Mouse (Mus musculus) CH12.LX (cell line): ENCODE results near the gene Creb3. TPM values are rescaled to one million over a fixed set of nuclear protein-coding genes. Genes with fewer than 3 reads are reported as not detected.

ENCODE experiments used
- DNase-seq: peaks from one replicate; pipeline ENCODE4 v3.0.0-alpha.2; 2013; ENCODE audit errors: extremely low read depth
- H3K27ac ChIP-seq: 2 replicates; pipeline ENCODE4 v1.5.1; 2012; ENCODE audit warnings: low read depth, mild to moderate bottlenecking, control low read depth, moderate library complexity; ENCODE audit not compliant: insufficient read depth
- H3K27me3 ChIP-seq: replicated peaks from 2 replicates; pipeline ENCODE3; 2012; ENCODE audit warnings: inconsistent platforms
- H3K36me3 ChIP-seq, 2 experiments: replicated peaks in 1 of 2; 2 replicates each; pipeline versions ENCODE3 to v1.6.1; 2012; ENCODE audit warnings: inconsistent platforms in 1 of 2, low read length in 1 of 2, mild to moderate bottlenecking in 1 of 2, mixed read lengths in 1 of 2, moderate library complexity in 1 of 2; ENCODE audit not compliant: control insufficient read depth in 1 of 2, insufficient read depth in 1 of 2
- H3K4me1 ChIP-seq, 2 experiments: 2 replicates each; pipeline ENCODE4 v1.6.1; 2012; ENCODE audit warnings: inconsistent platforms in 1 of 2, moderate library complexity in 1 of 2; ENCODE audit not compliant: insufficient read depth in 2 of 2, control insufficient read depth in 1 of 2
- H3K4me2 ChIP-seq: 2 replicates; pipeline ENCODE4 v1.6.1; 2012; ENCODE audit warnings: low read depth, mild to moderate bottlenecking, control low read depth; ENCODE audit not compliant: poor library complexity, insufficient read depth, severe bottlenecking
- H3K4me3 ChIP-seq, 3 experiments: fragments of 150-350 bp in 1 of 3; sonication (generic) in 1 of 3; replicated peaks in 1 of 3; 2 replicates each; pipeline versions ENCODE3 to v1.5.1; 2011 to 2012; ENCODE audit warnings: low read depth in 2 of 3, low read length in 2 of 3, mild to moderate bottlenecking in 2 of 3, moderate library complexity in 2 of 3, control low read depth in 1 of 3, improper control_type of control experiment in 1 of 3, inconsistent platforms in 1 of 3, mixed read lengths in 1 of 3; ENCODE audit not compliant: poor library complexity in 1 of 3
- H3K79me2 ChIP-seq: replicated peaks from 2 replicates; pipeline ENCODE4 v1.6.1; 2012; ENCODE audit warnings: mild to moderate bottlenecking, moderate library complexity; ENCODE audit not compliant: control insufficient read depth, poor library complexity, insufficient read depth, severe bottlenecking; ENCODE audit errors: extremely low read depth
- H3K9ac ChIP-seq: 2 replicates; pipeline ENCODE4 v1.6.1; 2012; ENCODE audit warnings: low read depth, mild to moderate bottlenecking, control low read depth, moderate library complexity; ENCODE audit not compliant: insufficient read depth
- H3K9me3 ChIP-seq: replicated peaks from 2 replicates; pipeline ENCODE3; 2012; ENCODE audit warnings: low read length, inconsistent platforms, mixed read lengths
- BHLHE40 ChIP-seq: IDR thresholded peaks from 2 replicates; pipeline ENCODE4 v1.6.1; 2011; ENCODE audit warnings: mild to moderate bottlenecking, low read depth, low read length, improper control_type of control experiment
- CHD1 ChIP-seq: IDR thresholded peaks from 2 replicates; pipeline ENCODE4 v1.6.1; 2012; ENCODE audit warnings: low read depth, low read length, improper control_type of control experiment, inconsistent platforms
- E2F4 ChIP-seq: IDR thresholded peaks from 2 replicates; pipeline ENCODE4 v1.6.1; 2011; ENCODE audit warnings: low read depth, low read length, improper control_type of control experiment; ENCODE audit not compliant: insufficient replicate concordance
- ELF1 ChIP-seq: IDR thresholded peaks from 2 replicates; pipeline ENCODE4 v1.6.1; 2014; ENCODE audit warnings: low read depth, mild to moderate bottlenecking, inconsistent platforms, low read length, improper control_type of control experiment
- ETS1 ChIP-seq: conservative IDR thresholded peaks from 2 replicates; pipeline ENCODE4 v1.6.1; 2012; ENCODE audit warnings: low read depth, mild to moderate bottlenecking, inconsistent platforms, low read length, improper control_type of control experiment, moderate library complexity
- GABPA ChIP-seq: IDR thresholded peaks from 2 replicates; pipeline ENCODE4 v1.6.1; 2012; ENCODE audit warnings: low read depth, low read length, improper control_type of control experiment, inconsistent platforms; ENCODE audit not compliant: insufficient replicate concordance
- IRF4 ChIP-seq: IDR thresholded peaks from 2 replicates; pipeline ENCODE4 v1.6.1; 2014; ENCODE audit warnings: low read depth, mild to moderate bottlenecking, inconsistent platforms, low read length, improper control_type of control experiment
- KAT2A ChIP-seq: IDR thresholded peaks from 2 replicates; pipeline ENCODE4 v1.6.1; 2012; ENCODE audit warnings: low read length, improper control_type of control experiment, inconsistent platforms; ENCODE audit not compliant: insufficient replicate concordance
- MAX ChIP-seq: IDR thresholded peaks from 2 replicates; pipeline ENCODE4 v1.6.1; 2011; ENCODE audit warnings: low read length, improper control_type of control experiment
- MAZ ChIP-seq: IDR thresholded peaks from 2 replicates; pipeline ENCODE4 v1.6.1; 2012; ENCODE audit warnings: low read depth, mild to moderate bottlenecking, inconsistent platforms, low read length, improper control_type of control experiment, moderate library complexity
- MXI1 ChIP-seq: IDR thresholded peaks from 2 replicates; pipeline ENCODE4 v1.6.1; 2011; ENCODE audit warnings: mild to moderate bottlenecking, low read depth, low read length, improper control_type of control experiment
- NRF1 ChIP-seq: IDR thresholded peaks from 2 replicates; pipeline ENCODE4 v1.6.1; 2014; ENCODE audit warnings: low read depth, mild to moderate bottlenecking, inconsistent platforms, low read length, improper control_type of control experiment, moderate library complexity
- PAX5 ChIP-seq: IDR thresholded peaks from 2 replicates; pipeline ENCODE4 v1.6.1; 2012; ENCODE audit warnings: low read length, inconsistent platforms, mixed read lengths
- POLR2A ChIP-seq: IDR thresholded peaks from 2 replicates; pipeline ENCODE4 v1.6.1; 2011; ENCODE audit warnings: low read depth, mild to moderate bottlenecking, improper control_type of control experiment, low read length
- POLR2AphosphoS2 ChIP-seq: IDR thresholded peaks from 2 replicates; pipeline ENCODE4 v1.6.1; 2011; ENCODE audit warnings: low read depth, low read length, improper control_type of control experiment
- SIN3A ChIP-seq: IDR thresholded peaks from 2 replicates; pipeline ENCODE4 v1.6.1; 2012; ENCODE audit warnings: low read length, improper control_type of control experiment, inconsistent platforms
- SMC3 ChIP-seq: IDR thresholded peaks from 2 replicates; pipeline ENCODE4 v1.6.1; 2011; ENCODE audit warnings: low read depth, low read length, improper control_type of control experiment
- TBP ChIP-seq: conservative IDR thresholded peaks from 2 replicates; pipeline ENCODE4 v1.6.1; 2011; ENCODE audit warnings: low read depth, low read length, improper control_type of control experiment
- TCF12 ChIP-seq: IDR thresholded peaks from 2 replicates; pipeline ENCODE4 v1.6.1; 2014; ENCODE audit warnings: low read depth, mild to moderate bottlenecking, inconsistent platforms, low read length, improper control_type of control experiment
- UBTF ChIP-seq: IDR thresholded peaks from 2 replicates; pipeline ENCODE4 v1.6.1; 2012; ENCODE audit warnings: low read depth, mild to moderate bottlenecking, inconsistent platforms, low read length, improper control_type of control experiment, moderate library complexity
- USF1 ChIP-seq: IDR thresholded peaks from 2 replicates; pipeline ENCODE4 v1.6.1; 2014; ENCODE audit warnings: low read depth, mild to moderate bottlenecking, inconsistent platforms, low read length, improper control_type of control experiment
- USF2 ChIP-seq: conservative IDR thresholded peaks from 2 replicates; pipeline ENCODE4 v1.6.1; 2011; ENCODE audit warnings: low read depth, low read length, improper control_type of control experiment
- ZC3H11A ChIP-seq: IDR thresholded peaks from 2 replicates; pipeline ENCODE4 v1.6.1; 2012; ENCODE audit warnings: low read depth, mild to moderate bottlenecking, inconsistent platforms, low read length, improper control_type of control experiment
- ZNF384 ChIP-seq: IDR thresholded peaks from 2 replicates; pipeline ENCODE4 v1.6.1; 2012; ENCODE audit warnings: low read depth, low read length, improper control_type of control experiment, inconsistent platforms
- dilution Hi-C: fragments of 300-500 bp; cut with MboI; formaldehyde crosslinking; loops from 2 replicates; pipeline ENCODE4 v1.14.3; 2020; ENCODE audit warnings: low sequenced_read_pairs; ENCODE audit not compliant: extremely low pct_unique_long_range_greater_than_20kb, extremely low pct_ligation_motif_present
- in situ Hi-C: fragments of 300-500 bp; cut with MboI; formaldehyde crosslinking; loops from 3 replicates; pipeline ENCODE4 v1.14.3; 2019; ENCODE audit warnings: low sequenced_read_pairs, low pct_ligation_motif_present, low pct_unique_long_range_greater_than_20kb, mixed read lengths
- polyA plus RNA-seq: library from polyadenylated mRNA; unstranded; fragments of >175 nt; gene quantifications from 2 replicates; pipeline ENCODE4 v1.2.1, GENCODE M21; 2012; ENCODE audit warnings: low read depth; ENCODE audit not compliant: insufficient read length
- total RNA-seq, 2 experiments: library from RNA; depleted of rRNA; stranded (reverse); fragments of 300-350 nt in 1 of 2; fragments of >200 nt in 1 of 2; gene quantifications; 2 replicates each; pipeline ENCODE4 v1.2.3; 2012 to 2014

Creb3 gene
- total and polyA plus RNA-seq, 3 experiments, result 26.1 to 33.1 (median 32.9) TPM

DNA sequence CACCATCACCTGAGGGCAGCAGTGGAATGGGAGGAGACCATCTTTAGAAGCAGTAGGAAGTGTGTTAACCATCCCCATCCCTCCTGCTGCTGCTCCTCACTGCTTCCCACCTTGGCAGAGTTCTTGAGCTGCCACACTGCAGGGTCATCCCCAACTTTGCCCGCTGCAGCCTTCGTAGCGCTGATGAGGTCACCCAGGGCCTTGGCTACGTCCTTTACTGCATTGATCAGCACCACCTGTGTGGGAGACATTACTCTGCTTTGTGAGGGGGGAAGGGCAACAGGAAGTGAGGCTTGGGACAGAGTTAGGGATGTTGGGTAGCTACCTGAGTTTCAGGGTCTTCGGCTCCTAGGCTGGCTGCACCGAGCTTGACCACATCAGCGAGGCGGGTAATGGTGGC lies 26.5 kb upstream of the Creb3 start:
- TF ChIP-seq MAZ (no peak), USF1 (no peak), NRF1 (no peak), ELF1 (no peak), KAT2A (no peak), CHD1 (no peak), BHLHE40 (no peak), MXI1 (no peak), ZNF384 (no peak), USF2 (no peak), ETS1 (no peak), TCF12 (no peak), TBP (no peak), SIN3A (no peak), POLR2AphosphoS2 (no peak), MAX (no peak), UBTF (no peak)
- in situ Hi-C loops (no loop called here), dilution Hi-C loops (no loop called here)
- Histone ChIP-seq H3K9me3 (no peaks in the 10 kb centered on the region), H3K4me1 (no peaks in the 10 kb centered on the region), H3K4me3 (no peak overlapping the region), H3K79me2 (no peaks in the 10 kb centered on the region), H3K36me3 (peaks cover 93 to 98% of the 10 kb centered on the region in 2 experiments), H3K27me3 (no peaks in the 10 kb centered on the region), H3K9ac (no peak overlapping the region), H3K4me2 (no peak overlapping the region), H3K27ac (no peak overlapping the region)
- DNase-seq, result no peak

DNA sequence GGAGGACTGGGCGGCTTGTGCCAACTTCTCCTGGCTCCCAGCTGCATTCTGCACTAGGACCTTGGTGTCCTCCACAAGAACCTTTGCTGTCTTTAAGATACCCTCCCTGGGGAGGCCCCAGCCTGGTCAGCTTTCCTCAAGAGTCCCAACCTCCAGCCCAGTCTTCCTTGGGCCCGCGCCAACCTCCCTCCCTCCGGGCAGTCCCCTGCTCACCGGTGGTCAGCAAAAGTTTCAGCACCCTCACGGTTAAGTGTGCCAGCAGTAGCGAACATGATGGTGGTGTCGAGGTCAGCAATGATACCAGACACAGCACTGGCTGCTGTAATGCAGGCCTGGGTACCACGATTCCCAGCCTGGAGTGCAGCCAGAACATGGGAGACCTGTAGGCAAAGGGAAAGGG lies 26.1 kb upstream of the Creb3 start:
- dilution Hi-C loops, result no loop called here
- no peak overlapping the region for H3K9ac ChIP-seq
- in situ Hi-C loops, result no loop called here
- H3K79me2 ChIP-seq, result no peaks in the 10 kb centered on the region
- no peaks in the 10 kb centered on the region for H3K4me1 ChIP-seq
- DNase-seq, result no peak
- H3K9me3 ChIP-seq, result no peaks in the 10 kb centered on the region
- no peaks in the 10 kb centered on the region for H3K27me3 ChIP-seq
- no peak overlapping the region for H3K4me3 ChIP-seq
- TF ChIP-seq USF1 (no peak), SMC3 (no peak), MAX (no peak), E2F4 (no peak), PAX5 (no peak), ZC3H11A (no peak), MAZ (no peak), GABPA (no peak), UBTF (no peak), POLR2A (no peak), POLR2AphosphoS2 (no peak), IRF4 (no peak), USF2 (no peak), ELF1 (no peak)
- no peak overlapping the region for H3K27ac ChIP-seq
- peaks cover 93 to 98% of the 10 kb centered on the region in 2 experiments for H3K36me3 ChIP-seq
- no peak overlapping the region for H3K4me2 ChIP-seq
